Mouse (Mus musculus) urinary bladder, postnatal 14 days (tissue): ENCODE results near the gene Olfr870.
"Not testable (repeated sequence)": the region's sequence is repeated elsewhere in the genome, so short reads cannot be mapped to it uniquely, and the experiment has no call there.

Experiments used
- DNase-seq: peaks from one replicate; pipeline ENCODE4 v3.0.0; 2021; ENCODE audit warnings: low spot score

Gene Olfr870

GRCm38 (mm10) chr9:20173957-20174356 is at the start of gene Olfr870:
TSS of gene Olfr870 (minus strand) at chr9:20174057.
- DNase-seq: no peak

- no peak for DNase-seq
Measured at GRCm38 (mm10) chr9:20211907-20212306, 38.0 kb upstream of the Olfr870 start, which contains the start of gene Olfr871. TSS of gene Olfr871 (plus strand) at chr9:20212207.

DNA sequence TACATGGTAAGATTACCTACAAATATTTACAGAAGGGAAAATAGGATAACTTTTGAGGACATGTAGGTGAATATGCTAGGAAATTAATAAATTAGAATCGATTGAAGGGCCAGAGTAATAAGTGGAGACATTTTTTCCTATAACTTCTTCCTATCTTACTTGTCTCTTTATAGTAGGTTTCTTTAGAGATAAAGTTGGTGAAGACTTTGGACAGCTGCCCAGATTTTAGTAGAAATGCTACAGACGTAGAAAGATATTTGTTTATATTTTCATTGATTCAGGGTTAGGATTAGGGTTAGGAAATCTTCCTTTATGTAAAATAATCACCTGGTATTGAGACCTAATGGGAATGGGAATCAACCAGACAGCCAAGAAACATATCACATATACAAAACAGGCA is 37.6 kb upstream of the Olfr870 start:
- no peak for DNase-seq

GRCm38 (mm10) chr9:20210812-20211211 is 37.0 kb upstream of the Olfr870 start:
- no peak for DNase-seq

DNA sequence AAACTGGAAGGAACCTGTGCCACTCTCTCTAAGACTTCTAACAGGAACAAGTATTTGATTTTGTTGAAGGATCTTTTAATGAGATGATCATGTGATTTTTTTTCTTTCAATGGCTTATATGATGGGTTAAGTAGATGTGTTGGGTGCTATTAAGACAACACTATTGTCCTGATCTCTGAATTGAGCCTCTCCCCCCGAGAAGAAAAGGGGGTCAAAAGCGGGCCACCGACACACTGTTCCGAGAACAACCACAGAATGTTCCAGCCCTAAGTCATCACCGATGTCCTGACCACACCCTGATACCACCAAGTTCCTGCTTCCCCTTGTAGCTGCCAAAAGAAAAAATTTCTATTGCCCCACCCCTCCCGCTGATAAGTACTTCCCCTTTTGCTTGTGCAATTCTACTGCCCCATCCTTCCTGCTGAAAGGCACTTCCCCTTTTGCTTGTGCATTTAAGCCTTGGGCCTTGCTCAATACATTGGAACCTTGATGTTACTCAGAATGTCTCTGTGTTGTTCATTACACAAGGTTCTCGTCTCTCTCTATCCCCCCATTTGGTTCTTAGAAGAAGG is 29.6 kb upstream of the Olfr870 start:
- DNase-seq: not testable (repeated sequence)

- DNase-seq: peak; percentile 6
Measured at GRCm38 (mm10) chr9:20202131-20202530, 28.3 kb upstream of the Olfr870 start.

DNA sequence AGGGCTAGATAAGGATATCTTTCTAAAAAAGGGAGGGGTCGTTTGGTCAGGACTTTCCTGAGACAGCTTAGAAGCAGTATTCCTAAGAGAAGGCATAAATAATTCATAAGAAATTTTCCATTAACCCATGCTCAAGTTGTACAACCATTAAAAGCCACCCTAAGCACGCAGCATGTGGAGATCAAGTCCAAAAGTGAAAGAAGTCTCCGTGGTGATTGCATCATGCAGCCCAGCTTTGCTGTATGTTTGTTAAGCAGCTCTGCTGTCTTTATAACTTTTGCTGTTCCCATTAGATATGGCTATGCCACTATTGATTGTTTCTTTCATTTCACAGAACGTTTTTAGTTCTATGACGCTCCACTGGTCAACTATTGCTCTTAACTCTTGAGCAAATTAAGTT is 5.6 kb upstream of the Olfr870 start:
- DNase-seq: no peak

GRCm38 (mm10) chr9:20149706-20150105 is 24.2 kb downstream of the Olfr870 start:
- no peak for DNase-seq

DNA sequence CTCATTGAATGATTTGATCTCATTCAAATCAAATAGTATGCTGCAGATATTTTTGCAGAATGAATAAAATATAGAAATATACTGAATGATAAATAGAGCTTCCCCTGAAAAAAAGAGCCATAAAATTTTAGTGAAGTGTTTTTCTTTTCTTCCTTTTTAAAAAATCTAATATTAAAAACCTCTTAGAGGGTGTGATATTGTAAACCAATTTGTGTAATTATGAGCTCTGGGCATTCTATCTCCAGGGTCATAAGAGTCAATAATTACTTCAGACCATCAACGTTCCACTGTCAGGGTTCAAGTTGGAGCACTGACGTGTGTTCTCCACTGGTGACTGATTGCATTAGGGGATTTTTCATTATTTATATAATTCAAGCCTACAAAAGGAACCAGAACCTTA is 45.1 kb downstream of the Olfr870 start, which contains the start of gene Olfr869:
Gene Olfr869 (plus strand): TSS at position 301 of the 400 bp plus-strand sequence.
- no peak for DNase-seq
